Mouse (Mus musculus) gastrocnemius, postnatal 25 days (tissue): Measurements from ENCODE around the gene Mink1. TPM values are rescaled to one million over a fixed set of nuclear protein-coding genes. Genes with fewer than 3 reads are reported as not detected.
"Not testable (repeated sequence)": the region's sequence is repeated elsewhere in the genome, so short reads cannot be mapped to it uniquely, and the experiment has no call there.

Experiments
- DNase-seq: peaks from one replicate; pipeline ENCODE4 v3.0.0; 2022
- long read RNA-seq, 2 experiments: library from polyadenylated mRNA; stranded (forward); transcript quantifications; one replicate each; pipeline ENCODE4 v2.0.0; 2021
- total RNA-seq, 2 experiments: library from RNA; stranded (reverse); gene quantifications; 1 replicate in 1 of 2; 2 replicates in 1 of 2; pipeline ENCODE4 v1.2.3; 2021

Gene Mink1
- total RNA-seq: 10 to 100 TPM; 26.3 to 27.2 TPM
- long read RNA-seq, experiment 1, partial matches to known transcripts: 1 of 9 reads
- long read RNA-seq, experiment 1, other reads (novel, unspliced or antisense): 8 of 9 reads
- long read RNA-seq, experiment 2, full-length matches to known transcripts: 4 of 11 reads
- long read RNA-seq, experiment 2, partial matches to known transcripts: 1 of 11 reads
- long read RNA-seq, experiment 2, other reads (novel, unspliced or antisense): 6 of 11 reads

DNA sequence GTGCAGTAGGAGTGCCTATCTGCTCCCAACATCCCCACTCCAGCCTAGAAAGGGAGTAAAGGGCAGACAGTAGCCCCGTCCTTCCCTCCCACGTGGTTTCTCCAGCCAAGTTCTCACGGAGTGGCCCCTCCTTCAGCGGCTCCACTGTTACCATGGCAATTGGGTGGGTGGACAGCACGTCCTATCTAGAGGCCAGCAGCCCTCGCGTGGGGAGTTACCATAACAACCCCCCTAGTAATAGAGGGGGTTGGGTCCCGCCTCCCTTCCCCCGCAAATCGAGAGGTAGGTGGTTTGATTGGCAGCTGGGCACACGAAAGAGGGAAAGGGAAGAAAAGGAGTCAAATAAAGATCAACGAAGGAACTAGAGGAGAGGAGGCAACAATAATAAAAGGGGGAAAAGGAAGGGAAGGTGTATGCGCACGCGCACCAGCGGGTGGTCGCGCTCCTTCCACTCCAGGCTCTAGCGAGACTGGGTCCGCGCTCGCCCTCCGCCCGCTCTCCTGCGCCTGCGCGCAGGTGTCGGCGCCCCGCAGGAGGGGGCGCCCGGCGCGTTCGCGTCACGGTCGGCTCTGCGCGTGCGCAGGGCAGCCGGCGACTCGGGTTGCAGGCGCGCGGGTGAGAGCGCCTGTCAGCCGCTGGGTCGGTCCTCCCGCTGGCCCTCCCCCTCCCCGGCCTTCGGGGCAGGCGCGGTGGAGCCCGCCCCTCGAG lies at the start of gene Mink1:
Mink1 (plus strand) TSS at position 595 of the 708 bp plus-strand sequence.
- peak; percentile 92 for DNase-seq

DNA sequence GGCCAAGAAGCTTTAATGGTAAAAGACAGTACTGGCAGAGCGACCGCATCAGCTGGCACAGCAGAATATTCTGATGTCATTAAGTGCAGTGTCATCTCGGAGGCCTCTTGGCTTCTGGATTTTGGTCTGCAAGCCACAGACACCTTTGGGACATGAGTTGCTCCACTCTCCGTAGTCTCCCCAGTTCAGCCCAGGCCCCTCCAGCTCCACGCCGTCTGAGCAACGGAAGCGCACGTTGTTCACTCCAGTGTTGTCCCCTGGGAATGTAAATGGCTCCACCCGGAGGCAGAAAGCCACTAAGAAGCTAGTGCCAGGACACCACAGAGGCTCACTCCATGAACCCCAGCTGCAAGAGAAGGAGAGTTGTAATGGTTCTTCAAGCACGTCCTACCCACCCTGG lies 49.2 kb upstream of the Mink1 start:
- DNase-seq: peak; percentile 49

GRCm38 (mm10) chr11:70514288-70514687 lies 48.4 kb upstream of the Mink1 start, which contains the start of gene Vmo1:
TSS of gene Vmo1 (minus strand) at chr11:70514616.
- no peak for DNase-seq

GRCm38 (mm10) chr11:70516352-70516751 lies 46.3 kb upstream of the Mink1 start:
- DNase-seq: no peak

GRCm38 (mm10) chr11:70518436-70518835 lies 44.2 kb upstream of the Mink1 start:
- DNase-seq: no peak

DNA sequence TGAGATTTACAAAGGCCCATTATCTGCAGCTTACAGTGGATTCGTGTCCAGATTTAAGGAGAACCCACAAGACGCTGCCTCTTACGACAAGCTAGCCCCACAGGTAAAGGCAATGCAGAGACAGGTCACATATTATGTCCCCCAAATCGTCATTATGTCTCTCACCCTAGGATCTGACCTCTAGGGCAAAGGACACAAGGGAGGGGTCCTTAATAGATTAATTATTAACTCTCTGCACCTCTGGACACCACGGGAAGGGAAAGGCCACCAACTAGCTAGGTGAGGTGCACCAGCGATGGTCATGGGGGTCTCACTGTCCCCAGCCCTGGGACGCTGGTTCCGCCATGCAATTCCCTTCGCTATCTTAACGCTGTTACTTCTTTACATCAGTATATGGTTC lies 43.8 kb upstream of the Mink1 start, which contains the start of gene Gltpd2:
Gltpd2 (plus strand) TSS at position 274 of the 400 bp plus-strand sequence.
- DNase-seq: no peak

DNA sequence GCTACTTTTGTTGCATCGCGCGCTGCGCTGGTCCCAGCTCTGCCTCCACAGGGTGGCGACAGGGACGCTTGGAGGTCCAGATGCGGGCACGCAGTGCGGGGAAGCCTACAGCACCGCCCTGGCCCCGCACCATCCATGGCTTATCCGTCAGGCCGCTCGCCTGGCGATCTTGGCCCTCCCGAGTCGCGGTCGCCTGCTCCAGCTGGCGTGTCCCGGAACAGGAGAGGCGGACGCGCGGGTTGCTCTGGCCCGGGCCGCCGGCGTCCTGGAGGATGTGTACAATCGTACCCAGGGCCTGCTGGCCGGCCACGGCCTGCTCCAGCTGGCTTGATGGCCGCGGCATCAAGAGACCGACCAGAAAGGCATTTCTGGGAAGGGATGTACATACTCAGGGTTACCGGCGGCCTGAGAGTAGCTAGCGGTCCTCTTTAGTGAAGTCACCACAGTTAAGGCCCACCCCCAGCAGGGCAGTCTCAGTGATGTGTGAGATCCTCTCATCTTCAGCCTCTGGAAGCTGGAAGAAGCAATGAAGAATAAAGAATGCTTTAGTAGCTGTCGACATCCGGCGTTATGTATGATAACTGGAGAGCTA lies 42.4 kb upstream of the Mink1 start:
- peak; percentile 32 for DNase-seq

- not testable (repeated sequence) for DNase-seq
These were observed 39.2 kb upstream of the Mink1 start for GRCm38 (mm10) chr11:70523306-70523989.

- no peak for DNase-seq
These were observed 37.9 kb upstream of the Mink1 start for GRCm38 (mm10) chr11:70524782-70525181.

- peak; percentile 93 for DNase-seq
These were observed 37.5 kb upstream of the Mink1 start, which contains the start of gene Psmb6 for GRCm38 (mm10) chr11:70525184-70525678. TSS of gene Psmb6 (plus strand) at chr11:70525367.

- DNase-seq: no peak
These were observed 37.0 kb upstream of the Mink1 start for GRCm38 (mm10) chr11:70525726-70526125.

DNA sequence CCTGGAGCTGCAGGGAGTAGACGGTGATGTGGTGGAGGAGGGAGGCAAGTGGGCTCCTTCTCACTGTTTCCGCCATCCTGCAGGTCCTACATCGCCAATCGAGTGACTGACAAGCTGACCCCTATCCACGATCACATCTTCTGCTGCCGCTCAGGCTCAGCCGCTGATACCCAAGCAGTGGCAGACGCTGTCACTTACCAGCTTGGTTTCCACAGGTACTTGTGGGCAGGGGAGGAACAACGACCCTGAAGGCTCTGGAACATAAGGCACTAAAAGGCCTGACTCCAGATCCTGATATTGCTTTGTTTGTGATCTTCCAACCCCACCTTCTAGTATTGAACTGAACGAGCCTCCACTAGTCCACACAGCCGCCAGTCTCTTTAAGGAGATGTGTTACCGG lies 36.5 kb upstream of the Mink1 start:
- no peak for DNase-seq

GRCm38 (mm10) chr11:70528610-70529009 lies 34.1 kb upstream of the Mink1 start:
- DNase-seq: no peak

GRCm38 (mm10) chr11:70531065-70531464 lies 31.6 kb upstream of the Mink1 start:
- DNase-seq: not testable (repeated sequence)

DNA sequence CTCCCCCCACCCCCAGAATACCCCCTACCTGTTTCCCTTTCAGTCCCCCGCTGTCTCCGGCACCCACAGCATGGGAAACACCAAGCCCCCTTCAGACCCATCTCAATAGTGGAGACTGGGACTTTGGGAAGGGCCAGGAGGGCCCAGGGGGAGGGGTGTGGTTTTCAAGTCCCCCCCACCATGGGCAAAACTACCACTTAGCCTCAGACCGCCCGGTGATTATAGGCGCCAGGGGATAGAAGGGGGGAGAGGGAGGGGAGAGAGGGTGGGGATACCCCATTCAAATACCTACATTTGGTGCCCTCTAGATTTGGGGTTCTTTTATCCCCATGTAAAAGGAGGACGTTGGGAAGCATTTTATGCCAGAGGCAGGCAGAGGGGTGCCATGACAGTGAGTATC lies 29.8 kb upstream of the Mink1 start, which contains the start of gene Gm40193:
Gm40193 (minus strand) TSS at position 101 of the 400 bp plus-strand sequence.
- DNase-seq: no peak

GRCm38 (mm10) chr11:70539423-70539822 lies 23.3 kb upstream of the Mink1 start:
- DNase-seq: no peak

DNA sequence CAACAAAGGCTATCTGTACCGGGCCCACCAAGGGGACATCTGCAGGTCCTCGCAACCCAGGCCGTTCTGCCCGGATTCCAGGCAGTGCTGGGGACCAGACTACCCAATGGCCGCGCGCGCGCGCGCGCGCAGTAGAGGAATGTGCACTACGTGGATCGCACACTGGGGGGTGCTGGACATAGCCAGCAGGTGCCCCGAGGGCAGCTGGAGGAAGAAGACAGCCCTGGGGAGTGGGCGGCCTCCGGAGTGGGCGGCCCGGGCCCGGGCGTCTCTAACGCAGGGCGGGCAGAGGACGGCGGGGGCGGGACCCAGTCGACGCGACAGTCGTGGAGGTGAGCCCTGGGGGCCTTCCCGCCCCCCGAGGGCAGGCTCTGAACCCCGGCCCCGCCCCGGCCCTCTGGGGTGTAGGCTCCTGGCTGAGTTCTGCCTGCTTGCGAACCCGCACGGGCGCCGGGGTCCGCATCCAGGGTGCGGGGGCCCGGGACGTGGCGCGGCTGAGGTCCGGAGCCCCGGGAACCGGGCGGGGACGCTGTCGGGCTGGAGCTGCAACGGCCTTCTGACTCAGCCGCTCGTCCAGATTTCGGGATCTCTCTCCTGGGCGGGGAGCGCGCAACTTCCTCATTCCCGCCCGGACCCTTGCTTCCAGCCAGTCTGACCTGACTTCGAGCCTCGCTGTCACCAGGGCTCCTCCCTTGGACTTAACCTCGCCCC lies 22.6 kb upstream of the Mink1 start, which contains the start of gene Pld2:
Pld2 (plus strand) TSS at position 188 of the 711 bp plus-strand sequence.
- peak; percentile 92 for DNase-seq

DNA sequence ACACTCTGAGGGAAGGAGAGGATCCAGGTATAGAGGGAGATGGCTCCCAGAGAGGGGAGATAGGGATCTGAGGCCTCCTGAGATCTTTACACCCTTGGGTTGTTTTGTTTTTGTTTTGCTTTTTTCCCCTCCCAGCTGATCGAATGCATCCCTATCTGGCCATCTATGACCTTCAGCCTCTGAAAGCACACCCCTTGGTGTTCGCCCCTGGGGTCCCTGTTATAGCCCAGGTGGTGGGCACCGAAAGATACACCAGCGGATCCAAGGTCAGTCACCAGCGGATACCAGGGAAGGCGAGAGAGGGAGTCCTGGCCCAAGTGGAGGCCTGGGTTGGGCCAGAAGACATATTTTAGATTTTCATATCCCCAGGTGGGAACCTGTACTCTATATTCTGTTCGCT lies 21.8 kb upstream of the Mink1 start:
- no peak for DNase-seq

DNA sequence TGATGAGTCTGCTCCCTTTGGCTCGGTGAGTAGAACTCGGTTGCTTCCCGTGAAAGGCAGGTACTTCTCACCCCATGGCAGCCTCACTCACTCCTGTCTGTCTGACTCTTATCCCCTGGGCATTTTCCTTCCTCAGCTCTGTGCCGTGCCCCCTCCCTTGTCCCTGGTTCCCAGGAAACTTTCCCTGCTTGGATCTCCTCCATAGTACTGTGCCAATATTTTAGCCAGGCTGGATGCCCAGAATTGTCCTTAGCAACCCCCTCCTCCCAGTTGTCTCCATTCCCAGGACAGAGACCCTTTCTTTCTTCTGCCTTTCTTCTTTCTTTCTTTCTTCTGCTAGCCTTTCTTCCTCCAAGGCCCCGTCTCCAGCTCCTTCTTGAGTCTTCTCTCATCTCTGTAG lies 21.3 kb upstream of the Mink1 start:
- DNase-seq: no peak

- DNase-seq: peak; percentile 52
These were observed 18.2 kb upstream of the Mink1 start for GRCm38 (mm10) chr11:70544496-70544895.

DNA sequence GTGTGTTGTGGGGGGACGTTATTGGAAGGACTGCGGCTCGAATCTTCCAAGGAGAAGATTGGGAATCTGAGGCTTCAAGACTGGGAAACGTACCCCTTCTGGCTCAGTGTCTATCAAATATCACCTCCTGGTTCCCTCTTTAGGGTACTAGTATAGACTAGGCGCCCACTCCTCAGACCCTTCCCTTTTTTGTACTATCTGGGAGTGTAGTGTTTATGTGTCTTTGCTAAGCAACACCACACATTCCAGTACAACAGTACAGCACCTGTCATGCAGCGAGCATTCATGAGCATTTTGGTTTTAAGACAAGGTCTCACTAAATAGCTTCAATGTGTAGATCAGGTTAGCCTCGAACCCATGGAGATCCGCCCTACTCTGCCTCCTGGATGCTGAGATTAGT lies 11.2 kb upstream of the Mink1 start:
- DNase-seq: no peak

DNA sequence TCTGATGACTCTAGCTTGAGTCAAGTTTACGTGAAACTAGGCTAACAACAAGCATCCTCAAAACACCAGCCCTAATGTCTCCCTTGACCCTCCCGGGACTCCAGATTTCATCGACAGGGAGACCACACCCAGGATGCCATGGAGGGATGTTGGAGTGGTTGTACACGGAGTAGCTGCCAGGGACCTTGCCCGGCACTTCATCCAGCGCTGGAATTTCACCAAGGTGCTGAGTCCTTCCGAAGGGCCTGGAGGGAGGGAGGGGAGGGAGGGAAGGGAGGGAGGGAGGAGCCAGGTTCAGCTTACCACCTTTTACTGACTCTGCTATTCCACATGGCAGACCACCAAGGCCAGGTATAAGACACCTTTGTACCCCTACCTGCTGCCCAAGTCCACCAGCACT lies 8.7 kb upstream of the Mink1 start:
- DNase-seq: no peak
